Mouse (Mus musculus): Measurements from ENCODE around the gene 1700057G04Rik.
"Not testable (repeated sequence)": the region's sequence is repeated elsewhere in the genome, so short reads cannot be mapped to it uniquely, and the experiment has no call there.

The 1700057G04Rik gene

GRCm38 (mm10) chr9:92305075-92305474, 4.1 kb upstream of the 1700057G04Rik start:
- ATAC-seq (ENCODE audit: low TSS enrichment), result no peak

- no peak for ATAC-seq (ENCODE audit: low TSS enrichment)
These were observed 3.5 kb upstream of the 1700057G04Rik start for GRCm38 (mm10) chr9:92305620-92306220.

GRCm38 (mm10) chr9:92316791-92317190, 7.6 kb downstream of the 1700057G04Rik start:
- ATAC-seq (ENCODE audit: low TSS enrichment), result no peak

- not testable (repeated sequence) for ATAC-seq (ENCODE audit: low TSS enrichment)
These were observed 16.8 kb downstream of the 1700057G04Rik start for GRCm38 (mm10) chr9:92325936-92326335.

- no peak for ATAC-seq (ENCODE audit: low TSS enrichment)
These were observed 17.6 kb downstream of the 1700057G04Rik start for GRCm38 (mm10) chr9:92326813-92327212.

GRCm38 (mm10) chr9:92331383-92331782, 22.2 kb downstream of the 1700057G04Rik start:
- ATAC-seq (ENCODE audit: low TSS enrichment), result no peak

- no peak for ATAC-seq (ENCODE audit: low TSS enrichment)
These were observed 25.7 kb downstream of the 1700057G04Rik start for GRCm38 (mm10) chr9:92334845-92335244.

GRCm38 (mm10) chr9:92335277-92335818, 26.2 kb downstream of the 1700057G04Rik start:
- no peak for ATAC-seq (ENCODE audit: low TSS enrichment)

GRCm38 (mm10) chr9:92337063-92337462, 27.9 kb downstream of the 1700057G04Rik start:
- ATAC-seq (ENCODE audit: low TSS enrichment), result no peak

- no peak for ATAC-seq (ENCODE audit: low TSS enrichment)
These were observed 28.5 kb downstream of the 1700057G04Rik start for GRCm38 (mm10) chr9:92337661-92338060.

GRCm38 (mm10) chr9:92338954-92339353, 29.8 kb downstream of the 1700057G04Rik start:
- no peak for ATAC-seq (ENCODE audit: low TSS enrichment)

GRCm38 (mm10) chr9:92351924-92352323, 42.7 kb downstream of the 1700057G04Rik start:
- no peak for ATAC-seq (ENCODE audit: low TSS enrichment)

GRCm38 (mm10) chr9:92353306-92353705, 44.1 kb downstream of the 1700057G04Rik start:
- no peak for ATAC-seq (ENCODE audit: low TSS enrichment)

- ATAC-seq (ENCODE audit: low TSS enrichment), result no peak
These were observed 51.6 kb downstream of the 1700057G04Rik start for GRCm38 (mm10) chr9:92360691-92361310.

- ATAC-seq (ENCODE audit: low TSS enrichment), result no peak
These were observed 54.3 kb downstream of the 1700057G04Rik start for GRCm38 (mm10) chr9:92363478-92363877.

- ATAC-seq (ENCODE audit: low TSS enrichment), result no peak
These were observed 59.7 kb downstream of the 1700057G04Rik start for GRCm38 (mm10) chr9:92368920-92369319.

- ATAC-seq (ENCODE audit: low TSS enrichment), result no peak
These were observed 64.7 kb downstream of the 1700057G04Rik start for GRCm38 (mm10) chr9:92373896-92374295.

- ATAC-seq (ENCODE audit: low TSS enrichment), result no peak
These were observed 65.6 kb downstream of the 1700057G04Rik start for GRCm38 (mm10) chr9:92374705-92375199.

- no peak for ATAC-seq (ENCODE audit: low TSS enrichment)
These were observed 66.2 kb downstream of the 1700057G04Rik start for GRCm38 (mm10) chr9:92375378-92375777.

- no peak for ATAC-seq (ENCODE audit: low TSS enrichment)
These were observed 68.8 kb downstream of the 1700057G04Rik start for GRCm38 (mm10) chr9:92377967-92378366.

- ATAC-seq (ENCODE audit: low TSS enrichment), result no peak
These were observed 70.1 kb downstream of the 1700057G04Rik start for GRCm38 (mm10) chr9:92379240-92379639.

GRCm38 (mm10) chr9:92383415-92383814, 74.2 kb downstream of the 1700057G04Rik start:
- ATAC-seq (ENCODE audit: low TSS enrichment), result no peak

GRCm38 (mm10) chr9:92384401-92384800, 75.2 kb downstream of the 1700057G04Rik start:
- no peak for ATAC-seq (ENCODE audit: low TSS enrichment)

Data from frontal cortex, adult (tissue).